Mouse (Mus musculus): ENCODE measurements at regions not wholly inside any gene's neighbourhood (a gene's known extent, or its start where the extent isn't known, plus 50 kb on each side); places are given as distances from the start of the nearest gene placed in this dataset.
"Not testable (repeated sequence)": the region's sequence is repeated elsewhere in the genome, so short reads cannot be mapped to it uniquely, and the experiment has no call there.

DNA sequence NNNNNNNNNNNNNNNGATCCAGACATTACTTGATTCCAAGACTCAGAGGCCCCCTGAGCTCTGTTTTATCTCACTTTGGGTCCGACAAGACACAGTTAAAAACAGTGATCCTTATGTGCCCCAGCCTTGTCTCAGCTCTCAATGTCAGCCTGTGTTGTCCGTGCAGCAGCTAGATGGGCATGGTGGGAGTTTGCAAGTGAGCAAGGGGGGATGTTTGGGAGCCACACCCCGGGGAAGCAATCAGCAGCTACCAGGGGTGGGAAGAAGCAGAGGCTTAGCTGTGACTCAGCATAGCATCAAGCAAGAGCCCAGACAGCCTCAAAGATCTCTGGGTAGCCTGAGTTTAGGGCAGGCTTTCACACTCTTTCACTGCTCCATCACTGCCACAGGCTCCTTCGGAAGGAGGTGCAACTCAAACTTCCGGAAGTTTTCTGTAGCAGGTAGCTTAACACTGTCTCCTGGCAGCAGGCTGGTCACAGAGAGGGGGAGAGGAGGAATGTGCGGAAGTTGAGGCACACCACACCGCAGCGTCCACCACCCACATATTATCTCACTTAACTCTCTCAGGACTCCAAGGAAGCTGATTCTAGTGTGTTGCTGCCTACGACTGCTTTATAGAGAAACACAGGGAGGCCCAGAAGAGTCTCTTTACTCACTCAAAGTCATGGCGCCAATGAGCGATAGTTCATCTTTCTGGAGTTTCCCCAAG is 80.2 kb upstream of the Defb33 start:
- intact Hi-C loops (cut with DNase I): not testable (repeated sequence)
- peak; percentile 1 for DNase-seq

DNA sequence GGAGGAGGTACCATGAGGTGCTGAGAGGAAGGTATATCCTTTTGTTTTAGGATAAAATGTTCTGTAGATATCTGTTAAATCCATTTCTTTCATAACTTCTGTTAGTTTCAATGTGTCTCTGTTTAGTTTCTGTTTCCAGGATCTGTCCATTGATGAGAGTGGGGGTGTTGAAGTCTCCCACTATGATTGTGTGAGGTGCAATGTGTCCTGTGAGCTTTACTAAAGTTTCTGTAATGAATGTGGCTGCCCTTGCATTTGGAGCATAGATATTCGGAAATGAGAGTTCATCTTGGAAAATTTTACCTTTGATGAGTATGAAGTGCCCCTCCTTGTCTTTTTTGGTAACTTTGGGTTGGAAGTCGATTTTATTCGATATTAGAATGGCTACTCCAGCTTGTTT is 79.0 kb upstream of the Defb33 start:
- intact Hi-C loops (cut with DNase I): not testable (repeated sequence)

GRCm38 (mm10) chr8:20822434-20822833 is 70.0 kb upstream of the Defb33 start:
- intact Hi-C loops (cut with DNase I): not testable (repeated sequence)
- DNase-seq: peak; percentile 8

More for the DNA sequence above, 79.0 kb upstream of the Defb33 start:
- DNase-seq: not testable (repeated sequence)

- DNase-seq: peak; percentile 13
- intact Hi-C loops (cut with DNase I): not testable (repeated sequence)
Measured at GRCm38 (mm10) chr8:20823219-20823618, 69.2 kb upstream of the Defb33 start.

DNA sequence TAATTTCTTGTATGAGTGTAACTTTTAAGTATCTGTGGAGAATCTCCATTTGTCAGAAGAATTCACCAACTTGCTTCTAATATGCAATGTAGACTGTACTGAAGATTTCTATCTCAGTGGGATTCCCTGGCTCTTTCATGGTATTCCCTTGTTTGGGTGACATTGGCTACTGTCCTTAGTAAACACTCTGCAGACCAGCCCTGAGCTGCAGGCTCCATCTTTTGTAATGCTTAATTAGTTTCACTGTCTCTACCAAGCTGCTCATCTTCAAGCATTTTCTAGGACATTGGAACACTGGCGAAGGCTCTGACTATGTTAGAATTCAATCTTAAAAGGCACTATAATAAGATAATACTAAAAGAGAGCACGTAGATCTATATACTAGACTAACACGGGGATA is 53.0 kb upstream of the Defb33 start:
- intact Hi-C loops (cut with DNase I); DNase-seq: not testable (repeated sequence)
